Mouse (Mus musculus) heart, adult 8-10 months (tissue): Measurements from ENCODE around the gene Gna14. TPM values are rescaled to one million over a fixed set of nuclear protein-coding genes. Genes with fewer than 3 reads are reported as not detected.

Experiments used
- DNase-seq: peaks from one replicate; pipeline ENCODE4 v3.0.0; 2022; ENCODE audit warnings: low spot score
- total RNA-seq, 4 experiments: library from RNA; stranded (reverse); gene quantifications; 2 replicates each; pipeline ENCODE4 v1.2.4; 2022

Gene Gna14
- total RNA-seq, 4 experiments from 2014 or later = 0.23 to 0.59 (median 0.39) TPM

GRCm38 (mm10) chr19:16593256-16593974 is 157.9 kb downstream of the Gna14 start:
- no peak for DNase-seq

- DNase-seq = no peak
Observed at GRCm38 (mm10) chr19:16593975-16594317, 158.4 kb downstream of the Gna14 start.

DNA sequence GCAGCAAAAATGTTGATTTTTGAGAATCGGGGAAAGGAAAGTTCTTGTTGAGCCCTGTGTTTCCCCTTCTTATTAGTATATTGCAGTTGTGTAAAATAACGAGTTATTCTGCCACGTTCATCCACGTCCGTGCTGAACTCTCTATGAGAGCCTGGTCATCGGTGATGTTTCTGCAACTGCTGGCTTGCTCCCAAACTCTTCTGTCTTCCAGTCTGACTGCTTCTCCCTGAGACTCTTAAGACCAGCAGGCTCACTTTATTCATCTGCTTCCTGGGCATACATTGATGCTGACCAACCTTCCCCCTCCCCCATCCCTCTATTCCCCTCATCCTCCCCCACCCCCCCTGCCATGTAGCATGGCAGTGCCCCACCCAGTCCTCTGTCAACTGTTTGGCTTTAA is 161.7 kb downstream of the Gna14 start:
- no peak for DNase-seq

DNA sequence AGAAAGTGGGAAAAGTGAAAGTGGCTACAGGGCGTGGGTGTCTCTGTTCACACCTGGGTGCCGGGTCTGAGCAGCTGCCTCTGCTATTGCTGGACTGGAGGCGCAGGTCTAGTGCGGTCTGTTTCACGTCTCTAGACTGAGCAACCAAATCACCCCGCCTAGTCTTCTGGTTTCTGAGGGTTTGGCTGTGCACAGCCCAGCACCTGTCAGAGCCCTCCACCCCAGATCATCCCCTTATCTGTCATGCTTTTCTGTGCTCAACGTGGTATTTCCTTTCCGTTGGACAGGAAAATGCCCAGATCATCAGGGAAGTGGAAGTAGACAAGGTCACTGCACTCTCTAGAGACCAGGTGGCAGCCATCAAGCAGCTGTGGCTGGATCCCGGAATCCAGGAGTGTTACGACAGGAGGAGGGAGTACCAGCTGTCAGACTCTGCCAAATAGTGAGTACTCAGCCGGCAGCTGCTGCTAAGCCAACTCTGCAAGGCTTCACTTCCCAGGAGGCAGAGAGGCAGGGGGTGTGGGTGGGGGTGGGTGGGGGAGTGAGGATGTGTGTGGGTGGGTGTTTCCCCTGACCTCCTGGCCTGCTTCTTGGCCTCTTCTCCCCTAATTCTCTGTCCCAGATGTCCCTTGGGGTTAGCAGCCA is 163.2 kb downstream of the Gna14 start:
- DNase-seq = no peak

- DNase-seq = peak; percentile 85
Observed at GRCm38 (mm10) chr19:16599298-16599970, 163.9 kb downstream of the Gna14 start.

DNA sequence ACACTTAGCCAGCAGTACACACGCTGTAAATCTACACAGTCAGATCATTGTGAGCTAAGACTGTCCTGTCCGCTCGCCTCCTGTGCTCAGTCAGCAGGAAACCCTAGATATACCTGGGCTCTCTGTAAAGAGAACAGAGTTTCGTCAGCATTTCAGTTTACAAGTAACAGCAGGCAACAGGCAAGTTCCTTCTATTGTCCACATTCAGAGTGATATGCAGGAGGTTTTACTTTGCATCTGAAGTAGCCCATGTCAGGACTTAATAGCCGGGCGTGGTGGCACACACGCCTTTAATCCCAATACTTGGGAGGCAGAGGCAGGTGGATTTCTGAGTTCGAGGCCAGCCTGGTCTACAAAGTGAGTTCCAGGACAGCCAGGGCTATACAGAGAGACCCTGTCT is 166.5 kb downstream of the Gna14 start:
- no peak for DNase-seq

DNA sequence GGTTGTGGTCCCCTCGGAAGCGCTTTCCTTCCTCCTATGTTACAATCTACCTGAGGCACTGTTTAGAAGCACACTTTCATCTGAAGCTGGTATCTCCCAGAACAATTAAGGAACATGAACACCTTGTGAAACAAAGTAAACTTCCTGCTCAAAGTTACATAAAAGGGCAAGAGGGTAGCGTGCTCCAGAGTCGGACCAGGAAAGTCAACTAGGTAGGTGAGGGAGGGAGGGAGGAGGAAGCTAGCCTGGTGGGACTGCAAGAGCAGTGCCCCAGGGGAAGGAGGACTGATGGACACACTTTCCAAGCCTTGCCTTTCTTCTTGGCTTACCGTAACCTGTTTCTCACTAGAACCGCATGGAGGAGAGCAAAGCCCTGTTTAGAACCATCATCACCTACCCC is 172.1 kb downstream of the Gna14 start:
- no peak for DNase-seq

GRCm38 (mm10) chr19:16623154-16623553 is 187.6 kb downstream of the Gna14 start:
- DNase-seq = no peak

DNA sequence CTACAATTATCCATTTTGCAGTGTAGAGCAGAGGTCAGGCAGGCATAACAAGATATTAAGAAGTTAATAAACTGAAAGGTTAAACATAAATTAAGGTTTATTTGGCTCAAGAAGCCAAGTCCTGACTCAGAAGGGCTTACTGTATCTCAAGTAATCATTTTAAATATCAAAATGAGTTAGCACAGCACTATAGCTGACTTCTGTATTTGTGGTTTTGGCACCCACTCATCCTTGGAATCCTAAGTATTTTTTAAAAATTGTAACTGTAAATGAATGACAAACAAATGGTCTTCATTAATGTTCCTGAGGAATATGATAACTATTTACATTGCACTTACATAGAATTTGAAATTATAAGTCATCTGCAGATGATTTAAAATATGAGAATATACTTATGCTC is 189.4 kb downstream of the Gna14 start:
- no peak for DNase-seq

DNA sequence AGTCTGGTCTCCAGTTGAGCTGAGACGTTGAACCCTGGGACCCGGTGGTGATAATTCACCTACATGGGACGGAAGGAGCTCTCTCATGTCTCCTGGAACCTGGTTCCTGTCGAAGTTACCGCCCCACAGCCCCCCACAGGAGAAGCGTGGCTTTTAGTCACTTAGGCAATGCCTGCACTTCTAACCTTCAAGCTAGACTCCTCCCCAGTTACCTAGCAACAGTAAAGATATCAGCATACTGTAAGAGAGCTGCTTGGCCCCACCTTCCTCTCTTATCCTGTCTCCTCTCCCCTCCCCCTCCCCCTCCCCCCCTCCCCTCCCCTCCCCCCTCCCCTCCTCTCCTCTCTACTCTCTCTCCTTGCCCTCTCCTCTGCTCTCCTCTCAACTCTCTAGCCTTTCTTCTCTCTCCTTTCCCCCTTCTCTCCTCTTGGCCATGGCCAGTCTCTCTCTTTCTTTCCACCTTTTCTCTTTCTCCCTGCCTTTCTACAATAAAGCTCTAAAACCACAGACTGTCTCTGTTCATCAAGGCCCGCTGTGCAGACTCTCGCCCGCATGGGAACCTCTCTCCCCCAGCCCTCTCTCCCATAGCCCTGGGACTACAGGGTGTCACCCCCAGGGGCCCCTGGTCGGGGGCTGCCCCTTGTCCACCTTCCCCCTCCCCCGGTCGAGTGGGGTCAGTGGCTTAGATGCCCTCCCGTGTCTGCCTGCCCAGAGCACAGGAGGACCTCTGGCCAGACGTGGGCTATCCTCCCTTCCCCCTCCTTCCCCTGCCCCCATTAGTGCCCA is 190.2 kb downstream of the Gna14 start:
- no peak for DNase-seq
